31 mouse cellular contexts compared by ENCODE assay signal in the genomic region with DNA sequence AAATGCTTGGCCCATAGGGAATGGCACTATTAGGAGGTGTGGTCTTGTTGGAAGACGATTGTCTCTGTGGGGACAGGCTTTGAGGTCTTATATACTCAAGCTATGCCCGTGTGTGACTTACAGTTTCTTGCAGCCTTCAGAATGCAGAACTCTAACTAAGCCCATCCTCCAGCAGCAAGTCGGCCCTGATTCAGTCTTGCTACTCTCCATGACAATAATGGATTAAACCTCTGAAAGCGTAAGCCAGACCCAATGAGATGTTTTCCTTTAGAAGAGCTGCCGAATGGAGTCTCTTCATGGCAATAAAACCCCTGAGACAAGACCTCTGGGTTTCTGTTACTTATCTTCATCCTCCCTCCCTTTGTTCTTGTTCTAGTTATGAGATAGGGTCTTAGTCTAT. TPM values are rescaled to one million over a fixed set of nuclear protein-coding genes. Genes with fewer than 3 reads are reported as not detected.
A peak's percentile ranks its signal among the peaks of the same experiment; 100 is the strongest.
DNase-seq lines count a peak whose midpoint lies in the region; ATAC-seq and TF ChIP-seq lines count a peak whose summit lies in the region.
"Had no signal": no experiment of that assay in that cellular context is flagged by ENCODE, and none has a peak within 500 bp of the region (broad histone marks: within the 10 kb centered on the region; RNA-seq: fewer than 3 reads in every experiment).

No protein-coding gene starts in this region.

- no peak for TF ChIP-seq CTCF in gastrocnemius, adult 2 months (IDR thresholded peaks at IDR 0.05)

- H3K4me3 ChIP-seq in forebrain, embryonic 10.5 days, result peak overlapping the region; percentile 96; the same call in 1 of the 2 replicates
- H3K4me3 ChIP-seq in forebrain, embryonic 14.5 days (ENCODE audit: low read depth, low read length), result no peak overlapping the region
- no peak overlapping the region for H3K4me3 ChIP-seq in midbrain, embryonic 11.5 days (ENCODE audit: low read depth, low read length)
- H3K4me3 ChIP-seq in midbrain, embryonic 13.5 days (replicated peaks), result no peak overlapping the region
- 0 out of 2 replicates have a peak overlapping the region, but pooled peaks have one; percentile 92 for H3K4me3 ChIP-seq in limb, embryonic 10.5 days
- H3K4me3 ChIP-seq in gastrocnemius, adult 2 months, result no peak overlapping the region

- no peaks in the 10 kb centered on the region for H3K9me3 ChIP-seq in forebrain, embryonic 10.5 days
- H3K9me3 ChIP-seq in forebrain, embryonic 14.5 days (replicated peaks; ENCODE audit: control insufficient read depth, low read length), result no peaks in the 10 kb centered on the region
- no peaks in the 10 kb centered on the region for H3K9me3 ChIP-seq in midbrain, embryonic 11.5 days (ENCODE audit: control insufficient read depth, low read length)
- H3K9me3 ChIP-seq in midbrain, embryonic 13.5 days, result no peaks in the 10 kb centered on the region
- no peaks in the 10 kb centered on the region for H3K9me3 ChIP-seq in limb, embryonic 10.5 days (replicated peaks)
- H3K9me3 ChIP-seq: embryonic facial prominence, embryonic 10.5 days; embryonic facial prominence, embryonic 15.5 days; heart, embryonic 15.5 days; limb, embryonic 15.5 days had no signal

- 84% methylated on average over 5 of the region's 5 CpGs for WGBS in forebrain, embryonic 10.5 days
- WGBS in forebrain, embryonic 14.5 days, result 76% methylated on average over 5 of the region's 5 CpGs
- WGBS in midbrain, embryonic 11.5 days, result 69% methylated on average over 5 of the region's 5 CpGs
- 64% methylated on average over 5 of the region's 5 CpGs for WGBS in midbrain, embryonic 13.5 days
- 86% methylated on average over 5 of the region's 5 CpGs for WGBS in limb, embryonic 10.5 days

- H3K36me3 ChIP-seq in forebrain, embryonic 10.5 days (replicated peaks), result peaks cover 6% of the 10 kb centered on the region
- no peaks in the 10 kb centered on the region for H3K36me3 ChIP-seq in forebrain, embryonic 14.5 days (ENCODE audit: control insufficient read depth, insufficient read depth, low read length)
- H3K36me3 ChIP-seq in midbrain, embryonic 11.5 days (ENCODE audit: control insufficient read depth, insufficient read depth, low read length), result no peaks in the 10 kb centered on the region
- H3K36me3 ChIP-seq in midbrain, embryonic 13.5 days, result no peaks in the 10 kb centered on the region
- peaks cover 7% of the 10 kb centered on the region for H3K36me3 ChIP-seq in limb, embryonic 10.5 days
- H3K36me3 ChIP-seq: embryonic facial prominence, embryonic 15.5 days; heart, embryonic 15.5 days; limb, embryonic 15.5 days had no signal

- intact Hi-C loops in gastrocnemius, adult 2 months (cut with DNase I), result no loop called here

- DNase-seq in forebrain, embryonic 10.5 days (ENCODE audit: extremely low spot score, low spot score), result no peak
- DNase-seq in forebrain, embryonic 14.5 days (ENCODE audit: low spot score), result no peak
- DNase-seq in midbrain, embryonic 11.5 days (ENCODE audit: low spot score, missing footprints), result peak; percentile 80
- no peak for DNase-seq in limb, embryonic 10.5 days (ENCODE audit: low spot score)
- DNase-seq in retina, embryonic 14.5 days (ENCODE audit: low spot score), result no peak
- no peak for DNase-seq in right cerebral cortex, postnatal 25 days
- DNase-seq in gastrocnemius, adult 2 months, result no peak
- DNase-seq: adrenal gland, adult 2 months; adrenal gland, postnatal 36 days; cerebellum, adult 2 months; cerebellum, postnatal 25 days; forebrain, postnatal 0 days; gastrocnemius, postnatal 10 days; kidney, adult 9 months; kidney, postnatal 10 days; layer of hippocampus, postnatal 36 days; left cerebral cortex, postnatal 4 days; lung, embryonic 14.5 days; lung, postnatal 14 days had no signal

- no peak overlapping the region for H3K9ac ChIP-seq in forebrain, embryonic 14.5 days (ENCODE audit: low read length)
- no peak overlapping the region for H3K9ac ChIP-seq in midbrain, embryonic 11.5 days (ENCODE audit: low read length)
- H3K9ac ChIP-seq in midbrain, embryonic 13.5 days (replicated peaks), result no peak overlapping the region
- H3K9ac ChIP-seq: embryonic facial prominence, embryonic 15.5 days; forebrain, postnatal 0 days; heart, embryonic 15.5 days; hindbrain, embryonic 14.5 days; lung, embryonic 14.5 days had no signal

- no peak overlapping the region for H3K4me2 ChIP-seq in forebrain, embryonic 14.5 days (ENCODE audit: low read length)
- no peak overlapping the region for H3K4me2 ChIP-seq in midbrain, embryonic 11.5 days
- H3K4me2 ChIP-seq in midbrain, embryonic 13.5 days (replicated peaks), result no peak overlapping the region

- H3K27ac ChIP-seq in forebrain, embryonic 10.5 days, result no peak overlapping the region
- no peak overlapping the region for H3K27ac ChIP-seq in forebrain, embryonic 14.5 days (ENCODE audit: low read depth, low read length)
- no peak overlapping the region for H3K27ac ChIP-seq in midbrain, embryonic 11.5 days (ENCODE audit: low read depth, low read length)
- no peak overlapping the region for H3K27ac ChIP-seq in midbrain, embryonic 13.5 days
- H3K27ac ChIP-seq in limb, embryonic 10.5 days, result no peak overlapping the region
- H3K27ac ChIP-seq in gastrocnemius, adult 2 months, result no peak overlapping the region
- H3K27ac ChIP-seq: embryonic facial prominence, embryonic 10.5 days; embryonic facial prominence, embryonic 15.5 days; heart, embryonic 15.5 days; hindbrain, embryonic 14.5 days; limb, embryonic 15.5 days had no signal

- H3K27me3 ChIP-seq in forebrain, embryonic 10.5 days (ENCODE audit: poor library complexity, severe bottlenecking), result no peaks in the 10 kb centered on the region
- no peaks in the 10 kb centered on the region for H3K27me3 ChIP-seq in forebrain, embryonic 14.5 days (replicated peaks; ENCODE audit: control insufficient read depth, insufficient read depth, low read length)
- no peaks in the 10 kb centered on the region for H3K27me3 ChIP-seq in midbrain, embryonic 11.5 days (ENCODE audit: control insufficient read depth, insufficient read depth, low read length)
- H3K27me3 ChIP-seq in midbrain, embryonic 13.5 days, result no peaks in the 10 kb centered on the region
- H3K27me3 ChIP-seq in limb, embryonic 10.5 days (ENCODE audit: low read depth, poor library complexity, severe bottlenecking), result no peaks in the 10 kb centered on the region
- H3K27me3 ChIP-seq: embryonic facial prominence, embryonic 15.5 days; heart, embryonic 15.5 days; limb, embryonic 15.5 days; Patski had no signal

- peaks cover 58% of the 10 kb centered on the region for H3K4me1 ChIP-seq in forebrain, embryonic 10.5 days
- H3K4me1 ChIP-seq in forebrain, embryonic 14.5 days (ENCODE audit: control insufficient read depth, insufficient read depth, low read length), result peaks cover 14% of the 10 kb centered on the region
- H3K4me1 ChIP-seq in midbrain, embryonic 11.5 days (ENCODE audit: control insufficient read depth, insufficient read depth, low read length), result peaks cover 23% of the 10 kb centered on the region
- H3K4me1 ChIP-seq in midbrain, embryonic 13.5 days (replicated peaks), result peaks cover 27% of the 10 kb centered on the region
- H3K4me1 ChIP-seq in limb, embryonic 10.5 days, result peaks cover 34% of the 10 kb centered on the region

- ATAC-seq in forebrain, embryonic 14.5 days, result no peak
- ATAC-seq in midbrain, embryonic 11.5 days (ENCODE audit: low FRiP score), result no peak
- ATAC-seq in midbrain, embryonic 13.5 days, result no peak
- ATAC-seq: activated CD4-positive, CD25-positive, alpha-beta regulatory T cell, adult 4 months; forebrain, postnatal 0 days; intestine, postnatal 0 days; Patski had no signal

RNA-seq across cellular contexts. Expression of gene Mafg, which starts 1.4 kb away (rescaled TPM):
- polyA plus RNA-seq in forebrain, embryonic 10.5 days (2016; fragmentation: Nextera tagmentation; extraction: Ambion mirVana), result 20.2 and 22.7 TPM in 2 replicates
- polyA plus RNA-seq in forebrain, embryonic 14.5 days (2014; fragmentation: Nextera tagmentation; extraction: Ambion mirVana), result 20.0 and 23.6 TPM in 2 replicates
- 18.0 and 19.7 TPM in 2 replicates for polyA plus RNA-seq in midbrain, embryonic 11.5 days (2014; fragmentation: Nextera tagmentation; extraction: Ambion mirVana)
- polyA plus RNA-seq in midbrain, embryonic 13.5 days (2015; fragmentation: Nextera tagmentation; extraction: Ambion mirVana), result 24.4 and 31.2 TPM in 2 replicates
- polyA plus RNA-seq in limb, embryonic 10.5 days (2016; fragmentation: Nextera tagmentation; extraction: Ambion mirVana), result 25.9 and 28.1 TPM in 2 replicates
- 10 to 100 TPM; 53.1 to 68.2 TPM for total RNA-seq in gastrocnemius, adult 2 months (2021)

RNA-seq across cellular contexts. Expression of gene Pycr1, which starts 8.8 kb away (rescaled TPM):
- 37.5 and 40.5 TPM in 2 replicates for polyA plus RNA-seq in forebrain, embryonic 10.5 days (2016; fragmentation: Nextera tagmentation; extraction: Ambion mirVana)
- 33.6 and 33.9 TPM in 2 replicates for polyA plus RNA-seq in forebrain, embryonic 14.5 days (2014; fragmentation: Nextera tagmentation; extraction: Ambion mirVana)
- 32.4 and 32.8 TPM in 2 replicates for polyA plus RNA-seq in midbrain, embryonic 11.5 days (2014; fragmentation: Nextera tagmentation; extraction: Ambion mirVana)
- 23.2 and 25.0 TPM in 2 replicates for polyA plus RNA-seq in midbrain, embryonic 13.5 days (2015; fragmentation: Nextera tagmentation; extraction: Ambion mirVana)
- 40.6 TPM in 2 replicates for polyA plus RNA-seq in limb, embryonic 10.5 days (2016; fragmentation: Nextera tagmentation; extraction: Ambion mirVana)
- 1 to 10 TPM; 3.5 to 3.8 TPM for total RNA-seq in gastrocnemius, adult 2 months (2021)
- total RNA-seq: neutrophil, adult 5-6 weeks had no signal

RNA-seq across cellular contexts. Expression of gene Sirt7, which starts 9.8 kb away (rescaled TPM):
- 30.1 and 32.8 TPM in 2 replicates for polyA plus RNA-seq in forebrain, embryonic 10.5 days (2016; fragmentation: Nextera tagmentation; extraction: Ambion mirVana)
- 30.4 and 40.8 TPM in 2 replicates for polyA plus RNA-seq in forebrain, embryonic 14.5 days (2014; fragmentation: Nextera tagmentation; extraction: Ambion mirVana)
- polyA plus RNA-seq in midbrain, embryonic 11.5 days (2014; fragmentation: Nextera tagmentation; extraction: Ambion mirVana), result 29.5 and 33.2 TPM in 2 replicates
- 42.7 and 51.3 TPM in 2 replicates for polyA plus RNA-seq in midbrain, embryonic 13.5 days (2015; fragmentation: Nextera tagmentation; extraction: Ambion mirVana)
- 27.2 and 28.8 TPM in 2 replicates for polyA plus RNA-seq in limb, embryonic 10.5 days (2016; fragmentation: Nextera tagmentation; extraction: Ambion mirVana)
- 1 to 10 TPM; 4.1 to 4.7 TPM for total RNA-seq in gastrocnemius, adult 2 months (2021)

RNA-seq across cellular contexts. Expression of gene Myadml2, which starts 13.1 kb away (rescaled TPM):
- not detected in 2 replicates for polyA plus RNA-seq in forebrain, embryonic 10.5 days (2016; fragmentation: Nextera tagmentation; extraction: Ambion mirVana)
- 0.38 and 0.48 TPM in 2 replicates for polyA plus RNA-seq in forebrain, embryonic 14.5 days (2014; fragmentation: Nextera tagmentation; extraction: Ambion mirVana)
- polyA plus RNA-seq in midbrain, embryonic 11.5 days (2014; fragmentation: Nextera tagmentation; extraction: Ambion mirVana), result 0.36 and 0.57 TPM in 2 replicates
- 0.78 and 0.84 TPM in 2 replicates for polyA plus RNA-seq in midbrain, embryonic 13.5 days (2015; fragmentation: Nextera tagmentation; extraction: Ambion mirVana)
- not detected in 2 replicates for polyA plus RNA-seq in limb, embryonic 10.5 days (2016; fragmentation: Nextera tagmentation; extraction: Ambion mirVana)
- 100 to 1,000 TPM; 109 to 157 TPM for total RNA-seq in gastrocnemius, adult 2 months (2021)
- total RNA-seq: adrenal gland, postnatal 36 days; neutrophil, adult 5-6 weeks had no signal
- polyA plus RNA-seq: activated CD4-positive, CD25-positive, alpha-beta regulatory T cell, adult 4 months; embryonic facial prominence, embryonic 10.5 days; intestine, postnatal 0 days; lung, embryonic 14.5 days; neural tube, embryonic 11.5 days; Patski; testis, adult 2 months had no signal

RNA-seq across cellular contexts. Expression of gene Pcyt2, which starts 17.1 kb away (rescaled TPM):
- polyA plus RNA-seq in forebrain, embryonic 10.5 days (2016; fragmentation: Nextera tagmentation; extraction: Ambion mirVana), result 145 and 148 TPM in 2 replicates
- 113 and 134 TPM in 2 replicates for polyA plus RNA-seq in forebrain, embryonic 14.5 days (2014; fragmentation: Nextera tagmentation; extraction: Ambion mirVana)
- polyA plus RNA-seq in midbrain, embryonic 11.5 days (2014; fragmentation: Nextera tagmentation; extraction: Ambion mirVana), result 89.4 and 101 TPM in 2 replicates
- 167 TPM in 2 replicates for polyA plus RNA-seq in midbrain, embryonic 13.5 days (2015; fragmentation: Nextera tagmentation; extraction: Ambion mirVana)
- polyA plus RNA-seq in limb, embryonic 10.5 days (2016; fragmentation: Nextera tagmentation; extraction: Ambion mirVana), result 161 and 169 TPM in 2 replicates
- 10 to 100 TPM; 30.6 to 39.2 TPM for total RNA-seq in gastrocnemius, adult 2 months (2021)

Comparison
In these comparisons a context has a peak if more than half of its experiments do, and no peak if none do; other contexts are left out.
1. H3K4me3 ChIP-seq: peak in forebrain, embryonic 10.5 days (single experiment) and limb, embryonic 10.5 days (single experiment); none in forebrain, embryonic 14.5 days (single experiment), midbrain, embryonic 11.5 days (single experiment), midbrain, embryonic 13.5 days (single experiment) and gastrocnemius, adult 2 months (single experiment).